Mouse (Mus musculus) stomach, postnatal 0 days (tissue): ENCODE data around the gene Parva.

Experiments used
- CTCF ChIP-seq: IDR thresholded peaks from 2 replicates; pipeline ENCODE4 v1.5.1; 2016; ENCODE audit warnings: antibody characterized with exemption, low read depth, mild to moderate bottlenecking, moderate library complexity
- EP300 ChIP-seq: optimal IDR thresholded peaks from 2 replicates; pipeline ENCODE3; 2016; ENCODE audit warnings: antibody characterized with exemption

DNA sequence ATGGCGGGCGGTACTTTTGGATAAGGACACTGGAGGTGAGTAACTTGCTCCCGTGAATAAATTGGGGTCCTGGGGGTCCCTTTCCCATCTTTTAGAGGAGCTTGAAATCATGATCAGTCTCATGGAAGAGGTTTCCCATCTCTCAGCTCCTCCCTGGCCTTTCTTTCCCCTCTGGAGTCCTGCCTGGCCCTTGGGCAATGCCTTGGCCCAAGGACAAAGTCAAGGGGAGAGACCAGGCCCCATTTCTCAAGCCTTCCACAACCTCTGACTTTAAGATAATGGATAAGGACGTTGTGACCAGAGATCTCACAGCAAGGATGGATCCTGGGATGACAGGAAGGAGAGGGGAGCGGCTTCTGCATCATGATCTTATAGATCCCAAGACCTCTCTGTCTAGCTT, 49.2 kb upstream of the Parva start:
- TF ChIP-seq CTCF (no peak), EP300 (no peak)
